Mouse (Mus musculus): Measurements from ENCODE around the gene Dkk1. TPM values are rescaled to one million over a fixed set of nuclear protein-coding genes. Genes with fewer than 3 reads are reported as not detected.

Gene Dkk1
- polyA plus RNA-seq (2014; fragmentation: Illumina TruSeq; extraction: RNeasy Lipid Tissue Mini Kit (QIAGEN cat#74804); ENCODE audit: low read depth, low replicate concordance): not detected

GRCm38 (mm10) chr19:30549044-30549853 lies at the start of gene Dkk1:
TSS of gene Dkk1 (minus strand) at chr19:30549665.

All from liver, adult 10 weeks (tissue).